Mouse (Mus musculus) neural tube, embryonic 12.5 days (tissue): Measurements from ENCODE around the gene Mga. TPM values are rescaled to one million over a fixed set of nuclear protein-coding genes. Genes with fewer than 3 reads are reported as not detected.

Experiments
- ATAC-seq: fragments of 200-750 bp; cut with Nextera tagmentation; 2 replicates; pipeline ENCODE4 v1.8.0; 2017; ENCODE audit warnings: low read depth, mild to moderate bottlenecking, moderate TSS enrichment, moderate library complexity; ENCODE audit not compliant: low FRiP score
- H3K27ac ChIP-seq: fragments of 300-500 bp; sonication (generic); 2 replicates; pipeline ENCODE4 v1.5.1; 2016
- H3K27me3 ChIP-seq: fragments of 300-500 bp; sonication (generic); replicated peaks from 2 replicates; pipeline ENCODE4 v1.6.1; 2016; ENCODE audit warnings: mild to moderate bottlenecking
- H3K36me3 ChIP-seq: fragments of 300-500 bp; sonication (generic); 2 replicates; pipeline ENCODE4 v1.6.1; 2016; ENCODE audit warnings: mild to moderate bottlenecking
- H3K4me1 ChIP-seq: fragments of 300-500 bp; sonication (generic); 2 replicates; pipeline ENCODE4 v1.6.1; 2016
- H3K4me2 ChIP-seq: fragments of 300-500 bp; sonication (generic); replicated peaks from 2 replicates; pipeline ENCODE4 v1.6.1; 2016; ENCODE audit warnings: mild to moderate bottlenecking
- H3K4me3 ChIP-seq: fragments of 300-500 bp; sonication (generic); 2 replicates; pipeline ENCODE4 v1.5.1; 2016
- H3K9ac ChIP-seq: fragments of 300-500 bp; sonication (generic); 2 replicates; pipeline ENCODE4 v1.6.1; 2016; ENCODE audit warnings: mild to moderate bottlenecking
- H3K9me3 ChIP-seq: fragments of 300-500 bp; sonication (generic); 2 replicates; pipeline ENCODE4 v1.6.1; 2016; ENCODE audit warnings: mild to moderate bottlenecking
- WGBS: fragments of 180-500 bp; shearing (Covaris S2); methylation state at CpG from one replicate; pipeline ENCODE4 v1.1.7; 2016; 5-methylcytosine and 5-hydroxymethylcytosine counted together
- polyA plus RNA-seq: library from polyadenylated mRNA; unstranded; fragments of >200 nt; fragmentation: Nextera tagmentation; extraction: Ambion mirVana; gene quantifications from 2 replicates; pipeline ENCODE4 v1.2.1, GENCODE M21; 2016

The Mga gene
- polyA plus RNA-seq, 1 experiment from 2014 or later: 27.2 TPM

GRCm38 (mm10) chr2:119992349-119992748 lies 95.3 kb downstream of the Mga start:
- Histone ChIP-seq H3K9me3 (no peaks in the 10 kb centered on the region), H3K4me2 (no peak overlapping the region), H3K27me3 (no peaks in the 10 kb centered on the region), H3K4me1 (no peaks in the 10 kb centered on the region), H3K4me3 (no peak overlapping the region), H3K36me3 (no peaks in the 10 kb centered on the region), H3K9ac (no peak overlapping the region), H3K27ac (no peak overlapping the region)
- 84% methylated on average over 2 of the region's 2 CpGs for WGBS
- ATAC-seq: no peak

GRCm38 (mm10) chr2:119993515-119993914 lies 96.5 kb downstream of the Mga start:
- ATAC-seq: no peak
- Histone ChIP-seq H3K27ac (no peak overlapping the region), H3K9me3 (no peaks in the 10 kb centered on the region), H3K27me3 (no peaks in the 10 kb centered on the region), H3K4me2 (no peak overlapping the region), H3K4me1 (no peaks in the 10 kb centered on the region), H3K36me3 (no peaks in the 10 kb centered on the region; the same call in 1 of the 2 replicates), H3K9ac (no peak overlapping the region), H3K4me3 (no peak overlapping the region)
- 57% methylated on average over 2 of the region's 2 CpGs for WGBS

- no peak for ATAC-seq
Measured at GRCm38 (mm10) chr2:119994839-119995238, 97.8 kb downstream of the Mga start.

DNA sequence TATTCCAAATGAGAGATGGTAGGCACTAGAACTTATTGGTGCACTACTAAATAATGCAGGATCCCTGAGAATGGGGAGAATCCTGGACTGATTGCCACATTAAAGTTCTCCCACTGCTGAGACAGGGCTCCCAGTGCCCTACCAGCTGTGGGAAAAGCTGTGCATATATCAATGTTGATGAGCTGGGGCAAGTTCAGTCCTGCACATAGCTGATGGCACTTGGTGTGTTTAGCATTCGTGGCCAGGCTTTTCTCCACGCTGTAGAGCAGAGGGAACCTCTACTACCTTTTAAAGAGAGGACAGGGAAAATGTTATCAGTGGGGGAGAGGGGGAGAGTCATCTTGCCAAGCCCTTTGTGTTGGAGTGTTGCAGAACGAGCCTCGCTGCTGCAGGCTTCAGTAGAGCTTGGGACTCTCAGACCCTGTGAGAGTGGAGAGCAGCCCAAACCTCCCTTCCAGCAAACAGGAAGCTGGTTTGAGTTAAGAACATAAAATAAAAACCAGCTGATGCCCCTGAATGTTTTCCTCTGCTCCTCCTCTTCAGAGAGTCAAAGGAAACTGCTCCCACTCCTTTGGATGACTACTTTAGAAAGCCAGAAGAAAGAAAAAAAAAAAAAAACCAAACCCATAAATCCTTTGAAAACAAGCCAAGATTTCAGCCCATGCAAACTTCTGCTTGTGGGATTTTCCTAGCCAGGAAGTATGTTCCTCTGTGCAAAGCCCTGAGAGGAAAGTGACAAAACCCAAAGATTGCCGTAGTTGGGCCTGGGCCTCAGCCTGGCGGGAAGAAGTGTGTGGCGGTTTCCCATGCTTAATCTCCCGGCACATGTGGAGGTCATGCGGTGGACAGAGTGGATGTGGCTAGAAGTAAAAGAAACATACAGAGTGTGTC lies 98.6 kb downstream of the Mga start:
- ATAC-seq: no peak

More at GRCm38 (mm10) chr2:119994839-119995238, 97.8 kb downstream of the Mga start:
- H3K4me2 ChIP-seq: no peak overlapping the region
- H3K9me3 ChIP-seq: no peaks in the 10 kb centered on the region
- H3K4me3 ChIP-seq: no peak overlapping the region
- no peak overlapping the region for H3K9ac ChIP-seq
- no peaks in the 10 kb centered on the region; the same call in 1 of the 2 replicates for H3K36me3 ChIP-seq
- H3K27ac ChIP-seq: no peak overlapping the region
- H3K4me1 ChIP-seq: no peaks in the 10 kb centered on the region
- 92% methylated on average over 6 of the region's 6 CpGs for WGBS
- H3K27me3 ChIP-seq: no peaks in the 10 kb centered on the region

GRCm38 (mm10) chr2:119997354-119997753 lies 100.3 kb downstream of the Mga start:
- H3K4me3 ChIP-seq: no peak overlapping the region
- no peak overlapping the region for H3K4me2 ChIP-seq
- H3K9me3 ChIP-seq: no peaks in the 10 kb centered on the region
- H3K9ac ChIP-seq: no peak overlapping the region
- no peak for ATAC-seq
- no peaks in the 10 kb centered on the region for H3K4me1 ChIP-seq
- H3K36me3 ChIP-seq: no peaks in the 10 kb centered on the region; the same call in 1 of the 2 replicates
- no peak overlapping the region for H3K27ac ChIP-seq
- no peaks in the 10 kb centered on the region for H3K27me3 ChIP-seq
- 84% methylated on average over 4 of the region's 4 CpGs for WGBS

More for the DNA sequence above, 98.6 kb downstream of the Mga start:
- H3K36me3 ChIP-seq: no peaks in the 10 kb centered on the region; the same call in 1 of the 2 replicates
- H3K4me2 ChIP-seq: no peak overlapping the region
- H3K4me1 ChIP-seq: no peaks in the 10 kb centered on the region
- no peaks in the 10 kb centered on the region for H3K9me3 ChIP-seq
- 72% methylated on average over 9 of the region's 9 CpGs for WGBS
- H3K27ac ChIP-seq: no peak overlapping the region
- no peak overlapping the region for H3K4me3 ChIP-seq
- H3K9ac ChIP-seq: no peak overlapping the region
- no peaks in the 10 kb centered on the region for H3K27me3 ChIP-seq

GRCm38 (mm10) chr2:119999731-120000130 lies 102.7 kb downstream of the Mga start:
- H3K36me3 ChIP-seq: peaks cover 2% of the 10 kb centered on the region; the same call in 1 of the 2 replicates
- H3K27ac ChIP-seq: no peak overlapping the region
- H3K4me2 ChIP-seq: no peak overlapping the region
- H3K4me3 ChIP-seq: no peak overlapping the region
- WGBS: 96% methylated on average over 2 of the region's 2 CpGs
- no peaks in the 10 kb centered on the region for H3K27me3 ChIP-seq
- ATAC-seq: no peak
- no peaks in the 10 kb centered on the region for H3K4me1 ChIP-seq
- no peak overlapping the region for H3K9ac ChIP-seq
- H3K9me3 ChIP-seq: no peaks in the 10 kb centered on the region

- Histone ChIP-seq H3K36me3 (peaks cover 2% of the 10 kb centered on the region; the same call in 1 of the 2 replicates), H3K9ac (no peak overlapping the region), H3K4me1 (no peaks in the 10 kb centered on the region), H3K9me3 (no peaks in the 10 kb centered on the region), H3K27ac (no peak overlapping the region), H3K4me3 (no peak overlapping the region), H3K4me2 (no peak overlapping the region), H3K27me3 (no peaks in the 10 kb centered on the region)
- ATAC-seq: no peak
- 84% methylated on average over 3 of the region's 3 CpGs for WGBS
Measured at GRCm38 (mm10) chr2:120000882-120001584, 104.0 kb downstream of the Mga start.

DNA sequence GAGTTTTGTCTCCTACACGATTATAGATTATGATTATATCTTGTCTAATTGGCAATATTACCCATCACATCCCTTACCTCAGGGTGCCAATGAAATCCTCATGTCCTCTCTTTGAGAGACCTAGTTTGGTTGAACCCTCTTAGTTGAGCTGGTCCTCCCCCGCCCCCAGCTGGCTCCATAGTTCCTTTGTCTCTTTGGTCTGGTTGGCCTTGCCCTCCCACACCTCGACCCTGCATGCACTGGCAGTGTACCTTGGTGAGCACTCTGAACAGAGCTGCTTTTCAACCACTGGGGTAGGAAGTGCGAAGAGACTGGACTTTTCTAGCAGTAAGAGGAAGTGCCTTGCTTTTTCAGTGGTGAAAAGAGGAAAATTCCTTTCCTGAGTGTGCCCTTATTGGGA lies 104.9 kb downstream of the Mga start:
- H3K27me3 ChIP-seq: no peaks in the 10 kb centered on the region
- H3K27ac ChIP-seq: no peak overlapping the region
- H3K9ac ChIP-seq: no peak overlapping the region
- no peaks in the 10 kb centered on the region for H3K9me3 ChIP-seq
- no peak overlapping the region for H3K4me2 ChIP-seq
- WGBS: 80% methylated on average over 4 of the region's 4 CpGs
- no peak for ATAC-seq
- H3K4me1 ChIP-seq: no peaks in the 10 kb centered on the region
- H3K36me3 ChIP-seq: peaks cover 2% of the 10 kb centered on the region; the same call in 1 of the 2 replicates
- H3K4me3 ChIP-seq: no peak overlapping the region

DNA sequence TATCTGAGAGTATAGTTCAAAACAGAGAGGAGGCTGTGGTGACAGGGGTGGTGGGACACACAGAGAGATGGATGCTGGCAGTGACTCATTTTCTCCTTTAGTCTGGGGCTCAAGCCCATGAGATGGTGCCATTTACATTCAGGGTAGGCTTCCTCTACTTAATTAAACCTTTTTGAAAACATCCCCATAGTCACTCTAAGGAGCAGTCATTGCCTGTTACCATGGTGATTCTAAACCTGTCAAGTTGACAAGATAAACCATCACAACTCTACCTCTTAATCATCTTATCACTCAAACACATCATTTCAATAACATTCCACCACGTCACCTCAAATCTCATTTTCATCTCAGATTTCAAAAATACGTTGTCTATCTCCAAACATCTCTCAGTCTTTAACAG lies 106.9 kb downstream of the Mga start:
- Histone ChIP-seq H3K9ac (no peak overlapping the region), H3K4me2 (no peak overlapping the region), H3K27ac (no peak overlapping the region), H3K9me3 (no peaks in the 10 kb centered on the region), H3K27me3 (no peaks in the 10 kb centered on the region), H3K4me1 (no peaks in the 10 kb centered on the region), H3K36me3 (0 out of 2 replicates have a peak, but pooled peaks cover 2% of the 10 kb centered on the region), H3K4me3 (no peak overlapping the region)
- WGBS: 92% methylated on average over 2 of the region's 2 CpGs
- ATAC-seq: no peak

GRCm38 (mm10) chr2:120006696-120007095 lies 109.7 kb downstream of the Mga start:
- Histone ChIP-seq H3K27ac (no peak overlapping the region), H3K9ac (no peak overlapping the region), H3K27me3 (no peaks in the 10 kb centered on the region), H3K9me3 (no peaks in the 10 kb centered on the region), H3K36me3 (0 out of 2 replicates have a peak, but pooled peaks cover 2% of the 10 kb centered on the region), H3K4me1 (no peaks in the 10 kb centered on the region), H3K4me2 (no peak overlapping the region), H3K4me3 (no peak overlapping the region)
- 97% methylated on average over 7 of the region's 7 CpGs for WGBS
- no peak for ATAC-seq

DNA sequence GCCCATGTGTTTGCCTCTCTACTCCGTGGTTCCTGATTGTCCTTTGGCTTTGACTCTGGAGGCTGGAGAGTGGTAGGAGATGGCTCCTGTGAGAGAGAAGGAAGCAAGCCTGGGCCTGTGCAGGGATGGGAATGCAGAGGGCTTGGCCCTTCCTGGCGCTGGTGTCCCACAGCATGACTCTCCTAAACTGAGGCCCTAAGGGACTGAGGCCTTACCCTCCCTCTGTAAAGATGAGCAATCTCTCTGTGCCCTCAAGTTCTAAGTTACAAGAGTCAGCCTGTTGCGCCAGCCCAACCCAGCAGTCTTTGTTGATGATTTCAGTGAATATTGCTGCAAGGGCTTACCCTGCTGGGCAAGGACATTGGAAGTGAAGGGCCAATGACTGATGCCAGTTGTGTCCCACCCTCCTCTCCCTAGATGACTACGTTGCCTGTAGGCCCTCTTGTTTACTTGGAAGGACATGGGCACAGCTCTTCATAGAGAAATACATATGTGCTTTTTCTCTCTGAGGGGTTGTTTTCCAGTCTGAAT lies 110.7 kb downstream of the Mga start:
- 90% methylated on average over 4 of the region's 4 CpGs for WGBS
- H3K27me3 ChIP-seq: no peaks in the 10 kb centered on the region

GRCm38 (mm10) chr2:120008672-120009071 lies 111.6 kb downstream of the Mga start:
- Histone ChIP-seq H3K4me3 (no peak overlapping the region), H3K27ac (no peak overlapping the region), H3K9ac (no peak overlapping the region), H3K4me2 (no peak overlapping the region), H3K9me3 (no peaks in the 10 kb centered on the region), H3K36me3 (peaks cover 10% of the 10 kb centered on the region; the same call in 1 of the 2 replicates), H3K4me1 (no peaks in the 10 kb centered on the region), H3K27me3 (no peaks in the 10 kb centered on the region)
- WGBS: 74% methylated on average over 4 of the region's 4 CpGs
- ATAC-seq: no peak

More for the DNA sequence above, 110.7 kb downstream of the Mga start:
- ATAC-seq: no peak
- H3K4me1 ChIP-seq: no peaks in the 10 kb centered on the region
- H3K36me3 ChIP-seq: 0 out of 2 replicates have a peak, but pooled peaks cover 1% of the 10 kb centered on the region
- H3K9ac ChIP-seq: no peak overlapping the region
- H3K4me2 ChIP-seq: no peak overlapping the region
- H3K4me3 ChIP-seq: no peak overlapping the region
- no peaks in the 10 kb centered on the region for H3K9me3 ChIP-seq
- no peak overlapping the region for H3K27ac ChIP-seq
